Mouse (Mus musculus) large intestine, adult 2 months (tissue): ENCODE data around the gene Fabp6. TPM values are rescaled to one million over a fixed set of nuclear protein-coding genes. Genes with fewer than 3 reads are reported as not detected.

Source experiments
- DNase-seq: peaks from one replicate; pipeline ENCODE4 v3.0.0-alpha.2; 2012; ENCODE audit warnings: low read depth, low spot score
- WGBS: fragments of 180-500 bp; shearing (Covaris S2); methylation state at CpG from one replicate; pipeline ENCODE4 v1.1.7; 2018; 5-methylcytosine and 5-hydroxymethylcytosine counted together
- polyA plus RNA-seq: library from polyadenylated mRNA; depleted of rRNA; stranded (reverse); fragments of >200 nt; gene quantifications from 2 replicates; pipeline ENCODE4 v1.2.3, GENCODE M21; 2012; rRNA removed

The Fabp6 gene
- polyA plus RNA-seq, 1 experiment = 6,441 TPM

- DNase-seq = peak; percentile 94
- WGBS = 23% methylated on average over 3 of the region's 3 CpGs
Measured at GRCm38 (mm10) chr11:43551756-43552155, 49.6 kb downstream of the Fabp6 start.

GRCm38 (mm10) chr11:43549701-43550100, 51.6 kb downstream of the Fabp6 start:
- DNase-seq = peak; percentile 91
- 23% methylated on average over 11 of the region's 11 CpGs for WGBS

GRCm38 (mm10) chr11:43548657-43549435, 52.5 kb downstream of the Fabp6 start:
- 24% methylated on average over 12 of the region's 12 CpGs for WGBS
- DNase-seq = no peak

- no peak for DNase-seq
- WGBS = 31% methylated on average over 7 of the region's 7 CpGs
Measured at GRCm38 (mm10) chr11:43548148-43548547, 53.2 kb downstream of the Fabp6 start.

GRCm38 (mm10) chr11:43546678-43547077, 54.7 kb downstream of the Fabp6 start:
- 91% methylated on average over 4 of the region's 4 CpGs for WGBS
- no peak for DNase-seq

Other genes starting within 250 kb of the Fabp6 start
- 29.5 and 34.5 TPM in 2 replicates for gene Pttg1, start 175.3 kb downstream of the Fabp6 start, polyA plus RNA-seq
- gene Slu7, start 167.8 kb downstream of the Fabp6 start, polyA plus RNA-seq = 3.4 and 4.0 TPM in 2 replicates
- 6.8 and 8.6 TPM in 2 replicates for gene C1qtnf2, start 127.3 kb downstream of the Fabp6 start, polyA plus RNA-seq
- gene Ccnjl, start 72.8 kb downstream of the Fabp6 start, polyA plus RNA-seq = 7.0 and 9.5 TPM in 2 replicates
- 1.1 TPM in 2 replicates for gene 4933415A04Rik, start 14.5 kb downstream of the Fabp6 start, polyA plus RNA-seq
- gene Pwwp2a, start 80.5 kb upstream of the Fabp6 start, polyA plus RNA-seq = 10.4 and 14.5 TPM in 2 replicates
- gene Ttc1, start 146.5 kb upstream of the Fabp6 start, polyA plus RNA-seq = 11.7 and 11.8 TPM in 2 replicates